Mouse (Mus musculus) Patski (cell line): ENCODE measurements around the gene Sptbn1. TPM values are rescaled to one million over a fixed set of nuclear protein-coding genes. Genes with fewer than 3 reads are reported as not detected.

ENCODE experiments used
- ATAC-seq: fragments of 100-300 bp; one replicate; pipeline ENCODE4 v1.8.0; 2021
- CTCF ChIA-PET: fragments of 350-600 bp; sonication (Branson Sonifier 250); formaldehyde crosslinking; loops from one replicate; lab custom pipeline; 2022; ENCODE audit warnings: inconsistent platforms; lab: Charles Lee
- POLR2A ChIA-PET: fragments of 350-600 bp; sonication (Branson Sonifier 250); formaldehyde crosslinking; loops from one replicate; lab custom pipeline; 2022; ENCODE audit warnings: antibody characterized with exemption, inconsistent platforms; lab: Charles Lee
- DNase-seq: peaks from one replicate; pipeline ENCODE4 v3.0.0-alpha.2; 2011; ENCODE audit warnings: low read depth, low spot score
- H3K27me3 ChIP-seq: fragments of 371-371 bp; one replicate; pipeline ENCODE4 v1.5.1; 2021
- CTCF ChIP-seq: fragments of 100-300 bp; IDR thresholded peaks from one replicate; pipeline ENCODE4 v1.5.1; 2021
- in situ Hi-C: fragments of 300-500 bp; cut with MboI; formaldehyde crosslinking; loops from 3 replicates; pipeline ENCODE4 v1.11.1; 2018; ENCODE audit warnings: low pct_unique_long_range_greater_than_20kb, mixed read lengths
- polyA plus RNA-seq: library from polyadenylated mRNA; unstranded; gene quantifications from one replicate; pipeline ENCODE4 v1.2.3, GENCODE M21; 2021

Gene Sptbn1
- polyA plus RNA-seq, 1 experiment from 2014 or later, result 151 TPM

DNA sequence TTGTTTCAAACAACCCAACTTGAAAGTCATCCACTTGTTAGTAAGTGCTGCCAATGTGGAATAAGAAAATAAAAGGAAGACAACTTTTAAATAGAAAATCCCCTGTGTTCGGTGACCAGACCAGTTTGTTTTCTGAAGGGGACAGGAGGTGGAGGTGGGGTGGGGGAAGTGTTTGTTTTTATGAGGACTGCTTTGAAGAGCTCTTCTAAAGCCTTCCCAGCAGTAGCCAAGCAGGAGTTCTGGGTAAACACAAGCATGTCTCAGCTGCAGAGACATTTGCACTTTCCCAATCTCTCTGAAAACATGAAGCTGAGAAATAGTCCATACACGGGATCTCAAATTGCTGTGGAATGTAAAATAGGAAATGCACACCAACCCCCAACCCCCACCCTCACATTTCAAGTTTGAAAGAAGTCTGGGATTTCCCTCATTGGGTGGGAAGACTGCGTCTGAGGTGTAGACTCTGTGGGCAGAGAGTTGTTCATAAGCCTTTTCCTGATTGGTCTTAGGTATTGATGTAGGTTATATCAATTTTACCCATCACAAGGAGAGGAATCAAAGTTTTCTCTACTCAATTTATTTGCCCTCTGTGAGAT is 7.6 kb upstream of the Sptbn1 start:
- no peak for TF ChIP-seq CTCF
- in situ Hi-C loops, result no loop called here
- ATAC-seq (no peak), DNase-seq (no peak)
- ChIA-PET CTCF (no interaction called here), POLR2A (no interaction called here)
- no peaks in the 10 kb centered on the region for H3K27me3 ChIP-seq

DNA sequence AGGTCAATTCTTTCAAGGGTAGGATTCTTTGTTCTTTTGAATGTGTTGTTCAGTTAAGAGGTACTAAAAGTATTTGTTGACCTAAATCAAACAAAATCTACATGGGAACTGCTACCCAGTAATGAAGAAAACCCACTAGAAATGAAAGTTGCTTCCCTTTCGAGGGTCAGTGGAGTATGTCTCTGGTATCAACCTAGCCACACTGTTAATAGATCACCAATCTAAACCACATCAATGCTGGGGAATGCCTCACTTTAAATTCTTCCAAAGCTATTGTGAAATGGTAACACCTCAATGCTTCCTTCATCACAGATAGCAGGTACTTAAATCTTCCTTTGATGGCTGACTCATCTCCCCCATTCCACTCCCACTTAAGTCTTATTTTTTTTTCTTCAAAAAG is 1.5 kb upstream of the Sptbn1 start:
- ChIA-PET POLR2A (interaction anchor here (0.6 to 1.1 kb wide), 3 partner anchors 24 to 370 kb away, joined by 3 to 8 read pairs (median 6); no protein-coding TSS in a partner anchor), CTCF (interaction anchor here (2.1 kb wide), 1 partner anchor 63 kb away, joined by 4 read pairs; no protein-coding TSS in a partner anchor)
- ATAC-seq (no peak), DNase-seq (no peak)
- TF ChIP-seq CTCF, result no peak
- no peaks in the 10 kb centered on the region for H3K27me3 ChIP-seq
- in situ Hi-C loops, result no loop called here

DNA sequence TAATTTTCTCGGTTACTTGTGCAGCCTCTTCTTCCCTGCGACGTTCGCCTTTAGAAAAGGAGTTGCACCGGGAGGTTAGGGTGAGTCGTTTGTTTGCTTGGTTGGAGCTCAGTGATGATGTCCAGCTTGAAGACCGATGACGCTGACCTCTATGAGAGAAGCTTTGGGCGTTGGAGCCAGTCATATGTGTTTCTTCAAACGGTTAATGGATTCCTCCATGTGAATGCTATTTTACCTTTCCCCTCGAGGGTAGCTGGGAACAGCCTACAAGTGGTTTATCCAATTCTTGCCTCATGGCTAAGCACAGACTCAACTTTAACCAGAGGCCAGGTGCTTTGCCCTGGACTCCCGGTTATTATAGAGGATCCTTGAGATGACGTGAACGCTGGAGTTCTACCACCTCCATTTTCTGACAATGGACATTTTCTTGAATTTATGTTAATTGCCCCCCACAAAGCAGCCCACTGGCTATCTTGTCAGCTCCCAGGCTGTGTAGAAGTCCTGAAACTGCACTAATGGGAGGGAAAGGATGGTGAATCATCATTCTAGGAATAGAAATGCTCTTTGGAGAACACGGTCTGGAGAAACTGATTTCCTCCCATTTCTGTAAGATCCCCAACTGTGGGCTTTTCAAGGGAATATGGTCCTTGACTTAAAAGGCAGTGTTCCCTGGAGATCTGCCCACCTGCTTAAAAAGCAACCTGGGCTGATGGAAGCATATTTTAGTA is 837 bp upstream of the Sptbn1 start:
- in situ Hi-C loops, result no loop called here
- ATAC-seq, result peak; percentile 25
- H3K27me3 ChIP-seq, result no peaks in the 10 kb centered on the region
- ChIA-PET CTCF (interaction anchor here (1.0 to 2.1 kb wide), 2 partner anchors 31 to 62 kb away, joined by 3 to 4 read pairs; no protein-coding TSS in a partner anchor), POLR2A (interaction anchor here (0.8 to 1.4 kb wide), 3 partner anchors 20 to 74 kb away, joined by 4 to 8 read pairs (median 6); no protein-coding TSS in a partner anchor)
- TF ChIP-seq CTCF, result no peak
- DNase-seq, result no peak

DNA sequence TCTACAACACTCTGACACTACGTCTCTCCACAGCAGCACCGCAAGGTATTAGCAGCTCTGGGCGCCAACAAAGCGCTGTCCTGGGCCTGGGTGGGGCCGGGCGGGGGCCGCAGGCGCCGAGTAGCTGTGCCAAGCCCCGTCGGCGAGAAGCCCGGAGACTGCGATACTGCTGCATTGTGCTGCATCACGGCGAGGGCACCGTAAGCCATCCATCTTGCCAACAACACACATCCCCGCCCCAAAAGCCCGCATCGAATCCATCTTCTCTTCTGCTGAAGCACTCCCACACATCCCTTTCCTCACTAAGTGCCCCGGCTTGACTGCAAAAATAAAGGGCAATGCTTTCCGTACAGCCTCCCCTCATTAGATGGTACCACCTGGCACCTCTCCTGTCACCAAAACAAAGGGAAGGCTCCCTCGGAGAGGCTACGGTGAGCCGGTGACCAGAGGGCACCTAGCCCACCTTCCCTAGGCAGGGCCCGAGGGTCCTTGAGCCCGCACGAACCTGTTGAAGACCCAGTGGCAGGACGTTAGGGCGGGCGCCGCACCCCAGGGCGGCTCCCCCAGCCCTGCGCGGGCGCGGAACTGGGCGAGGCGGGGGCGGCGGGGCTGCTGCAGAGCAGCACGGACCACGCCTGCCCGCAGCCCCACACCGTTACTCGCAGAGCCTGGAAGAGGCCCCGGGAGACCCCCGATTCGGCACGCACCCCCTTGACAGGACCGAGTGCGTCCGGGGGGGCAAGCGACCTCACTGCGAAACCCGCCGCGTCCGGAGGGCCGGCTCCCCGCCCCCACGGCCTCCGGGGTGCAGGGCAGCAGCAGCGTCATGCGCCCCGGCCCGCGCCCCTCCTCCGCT is 711 bp downstream of the Sptbn1 start:
- peak; percentile 58 for ATAC-seq

DNA sequence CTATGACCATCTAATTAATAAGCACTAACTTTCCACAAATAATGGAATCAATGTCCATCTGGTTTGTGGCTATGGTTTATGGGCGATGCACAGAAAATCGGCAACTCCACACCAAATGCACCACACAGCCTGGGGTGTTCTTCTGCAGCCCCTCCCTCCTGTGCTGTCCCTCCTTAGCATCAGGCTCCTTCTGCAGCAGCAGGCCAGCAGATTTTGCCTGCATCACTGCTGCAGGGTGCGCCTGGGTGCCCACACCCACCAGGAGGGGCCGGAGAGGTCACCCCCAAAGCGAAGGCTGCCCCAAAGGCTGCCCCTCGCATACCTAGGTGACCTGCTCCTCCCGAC is 1.3 kb downstream of the Sptbn1 start:
- no peak for ATAC-seq
- no peak for DNase-seq
- no peaks in the 10 kb centered on the region for H3K27me3 ChIP-seq
- in situ Hi-C loops, result no loop called here
- ChIA-PET POLR2A (interaction anchor here (1.0 kb wide), 1 partner anchor 68 kb away, joined by 4 read pairs; no protein-coding TSS in a partner anchor), CTCF (interaction anchor here (1.2 to 2.3 kb wide), 2 partner anchors 28 to 54 kb away, joined by 3 to 8 read pairs; no protein-coding TSS in a partner anchor)
- TF ChIP-seq CTCF, result no peak

More for the DNA sequence above, 711 bp downstream of the Sptbn1 start:
- no peaks in the 10 kb centered on the region for H3K27me3 ChIP-seq
- POLR2A ChIA-PET, result no interaction called here
- CTCF ChIA-PET, result interaction anchor here (1.2 to 2.3 kb wide), 2 partner anchors 29 to 54 kb away, joined by 3 to 8 read pairs; no protein-coding TSS in a partner anchor
- in situ Hi-C loops, result no loop called here
- no peak for DNase-seq
- TF ChIP-seq CTCF, result no peak

DNA sequence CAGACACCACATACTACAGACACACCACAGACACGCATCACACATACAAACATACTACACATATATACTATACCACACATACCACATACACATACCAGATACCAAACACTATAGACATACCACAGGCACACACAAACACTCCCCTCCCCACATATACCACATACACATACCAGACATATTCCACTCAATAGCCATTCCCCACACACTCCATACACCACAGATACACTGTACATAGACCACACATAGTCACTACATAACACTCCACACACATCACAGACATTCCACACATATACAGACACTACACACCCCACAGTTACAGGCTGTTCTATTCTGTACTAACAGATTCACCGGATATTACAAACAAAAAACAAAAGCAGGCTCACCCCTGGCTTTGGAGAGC is 2.3 kb downstream of the Sptbn1 start:
- TF ChIP-seq CTCF, result no peak

DNA sequence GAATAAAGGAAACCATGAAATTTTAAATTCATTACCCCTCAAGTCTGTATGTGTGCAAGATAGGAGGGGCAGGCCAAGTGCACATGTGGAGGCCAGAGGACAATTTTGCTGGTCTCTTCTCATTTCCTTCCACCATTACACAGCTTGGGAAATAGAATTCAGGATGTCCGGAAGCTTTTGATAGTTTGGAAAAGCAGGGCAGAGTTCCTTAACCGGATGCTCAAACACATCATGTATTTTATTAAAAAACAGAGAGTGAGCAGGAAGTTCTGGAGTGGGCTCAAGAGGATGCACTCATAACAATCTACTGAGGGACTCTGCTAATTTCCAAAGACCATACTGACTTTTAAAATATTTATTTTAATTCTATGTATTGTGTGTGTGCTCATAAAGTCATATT is 4.3 kb downstream of the Sptbn1 start:
- ChIA-PET CTCF (no interaction called here), POLR2A (interaction anchor here (0.6 kb wide), 1 partner anchor 103 kb away, joined by 3 read pairs; no protein-coding TSS in a partner anchor)
- ATAC-seq, result no peak
- in situ Hi-C loops, result no loop called here
- H3K27me3 ChIP-seq, result no peaks in the 10 kb centered on the region
- TF ChIP-seq CTCF, result no peak
- DNase-seq, result no peak

More for the DNA sequence above, 2.3 kb downstream of the Sptbn1 start:
- H3K27me3 ChIP-seq, result no peaks in the 10 kb centered on the region
- DNase-seq (no peak), ATAC-seq (no peak)
- POLR2A ChIA-PET, result interaction anchor here (1.0 kb wide), 1 partner anchor 68 kb away, joined by 4 read pairs; no protein-coding TSS in a partner anchor
- CTCF ChIA-PET, result interaction anchor here (2.3 kb wide), 1 partner anchor 27 kb away, joined by 8 read pairs; no protein-coding TSS in a partner anchor
- in situ Hi-C loops, result no loop called here

DNA sequence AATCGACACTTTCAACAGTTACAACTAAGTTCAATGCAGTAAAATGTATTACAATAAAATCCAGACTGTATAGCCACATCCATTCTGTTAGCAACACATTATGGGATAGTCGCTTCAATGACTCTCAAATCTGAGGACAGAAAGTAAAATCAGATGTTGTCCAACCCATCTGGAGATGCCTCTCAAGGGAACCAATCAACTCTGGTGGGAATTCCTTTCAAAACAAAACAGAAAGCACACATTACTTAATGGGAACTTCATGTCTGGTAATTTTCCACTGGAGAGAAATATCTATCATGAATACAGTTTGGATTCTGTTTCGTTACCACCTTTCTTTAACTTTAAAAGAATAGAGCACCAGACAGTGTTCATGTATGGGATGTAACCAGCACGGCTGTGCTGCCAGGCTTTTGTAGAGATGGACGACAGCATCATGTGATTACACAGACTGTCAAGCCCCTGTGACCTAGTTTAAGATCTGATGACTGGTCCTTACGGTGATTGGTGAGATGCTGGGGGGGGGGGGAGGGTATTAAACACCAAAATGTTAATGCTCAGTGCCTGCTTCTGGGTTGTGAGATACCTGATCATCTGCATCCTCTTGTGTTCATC is 9.1 kb downstream of the Sptbn1 start:
- ATAC-seq, result no peak
- POLR2A ChIA-PET, result no interaction called here
- DNase-seq, result no peak
- no peak for TF ChIP-seq CTCF
- CTCF ChIA-PET, result no interaction called here
- in situ Hi-C loops, result no loop called here
- no peaks in the 10 kb centered on the region for H3K27me3 ChIP-seq

DNA sequence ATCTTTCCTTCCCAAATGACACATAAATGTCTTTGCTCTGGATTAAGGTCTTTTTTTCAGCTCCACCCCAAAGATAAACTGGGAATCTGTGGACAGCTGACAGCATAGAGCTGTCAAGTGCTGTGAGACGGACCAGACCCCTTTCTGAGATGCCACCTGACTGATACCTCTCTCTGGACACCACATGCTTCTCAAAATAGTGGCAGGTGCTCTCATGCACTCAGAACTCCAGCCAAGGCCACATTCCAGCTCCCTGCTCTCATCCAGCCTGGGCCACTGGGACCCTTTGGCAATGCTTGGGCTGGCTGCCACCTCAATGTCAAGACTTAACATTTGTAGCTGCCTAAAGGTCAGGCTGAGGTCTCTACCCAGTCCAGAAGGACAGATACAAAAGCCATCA is 10.2 kb downstream of the Sptbn1 start:
- TF ChIP-seq CTCF, result no peak
- peak; percentile 35 for ATAC-seq
- no peaks in the 10 kb centered on the region for H3K27me3 ChIP-seq
- ChIA-PET CTCF (no interaction called here), POLR2A (no interaction called here)
- no peak for DNase-seq
- in situ Hi-C loops, result no loop called here

DNA sequence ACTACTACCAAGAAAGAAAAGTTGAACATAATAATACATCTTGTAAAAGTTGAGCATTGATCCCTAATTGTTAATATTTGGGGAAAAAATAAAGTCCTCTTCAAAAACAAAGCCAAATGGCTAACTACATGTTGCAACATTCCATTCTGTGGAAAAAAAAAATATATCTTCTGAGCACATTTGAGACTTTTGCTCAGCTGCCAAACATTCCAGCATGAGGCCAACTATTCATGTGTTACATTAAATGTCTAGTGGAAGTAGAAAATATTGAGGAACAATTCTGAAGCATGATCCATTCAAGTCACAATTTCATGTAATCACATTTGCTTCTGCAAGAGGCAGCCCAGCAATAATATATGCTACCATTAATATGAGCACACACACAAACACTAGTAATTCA is 10.9 kb downstream of the Sptbn1 start:
- DNase-seq, result no peak
- ATAC-seq, result peak; percentile 57
- no peak for TF ChIP-seq CTCF
- ChIA-PET POLR2A (no interaction called here), CTCF (no interaction called here)
- H3K27me3 ChIP-seq, result no peaks in the 10 kb centered on the region
- in situ Hi-C loops, result no loop called here
